Mouse (Mus musculus) C2C12 (cell line): ENCODE results near the gene Surf4. TPM values are rescaled to one million over a fixed set of nuclear protein-coding genes. Genes with fewer than 3 reads are reported as not detected.
A peak's percentile ranks its signal among the peaks of the same experiment; 100 is the strongest.

Experiments
- H3K27me3 ChIP-seq: one replicate; pipeline ENCODE4 v1.6.1; 2011; ENCODE audit not compliant: control insufficient read depth, insufficient read depth, insufficient read length
- H3K36me3 ChIP-seq: one replicate; pipeline ENCODE4 v1.6.1; 2011; ENCODE audit not compliant: control insufficient read depth, insufficient read depth
- H3K4me3 ChIP-seq: one replicate; pipeline ENCODE4 v1.5.1; 2011; ENCODE audit warnings: mild to moderate bottlenecking, control low read depth; ENCODE audit not compliant: poor library complexity, insufficient read depth, severe bottlenecking
- H3K79me2 ChIP-seq: one replicate; pipeline ENCODE4 v1.6.1; 2011; ENCODE audit not compliant: control insufficient read depth, insufficient read depth
- H3K79me3 ChIP-seq: one replicate; pipeline ENCODE4 v1.6.1; 2011; ENCODE audit warnings: low read depth, control low read depth
- H3ac ChIP-seq: one replicate; pipeline ENCODE3; 2011; ENCODE audit warnings: low read depth; ENCODE audit not compliant: control insufficient read depth, insufficient read length
- CEBPB ChIP-seq: IDR thresholded peaks from one replicate; pipeline ENCODE4 v1.6.1; 2011; ENCODE audit warnings: low read depth, mild to moderate bottlenecking, control low read depth, moderate library complexity
- CTCF ChIP-seq: IDR thresholded peaks from one replicate; pipeline ENCODE4 v1.5.1; 2011; ENCODE audit not compliant: control insufficient read depth, insufficient read depth, insufficient read length
- FOSL1 ChIP-seq: IDR thresholded peaks from one replicate; pipeline ENCODE4 v1.8.0; 2011; ENCODE audit warnings: mild to moderate bottlenecking, low read length; ENCODE audit not compliant: poor library complexity, insufficient read depth, severe bottlenecking
- MAX ChIP-seq: IDR thresholded peaks from one replicate; pipeline ENCODE4 v1.6.1; 2011; ENCODE audit warnings: mild to moderate bottlenecking, control low read depth
- MYOD1 ChIP-seq: IDR thresholded peaks from one replicate; pipeline ENCODE4 v1.6.1; 2011; ENCODE audit warnings: low read depth; ENCODE audit not compliant: control insufficient read depth, insufficient read length
- MYOG ChIP-seq: IDR thresholded peaks from one replicate; pipeline ENCODE4 v1.6.1; 2011; ENCODE audit not compliant: control insufficient read depth, insufficient read length; ENCODE audit errors: extremely low read depth
- USF1 ChIP-seq: IDR thresholded peaks from one replicate; pipeline ENCODE4 v1.6.1; 2011; ENCODE audit warnings: low read depth, mild to moderate bottlenecking, control low read depth, moderate library complexity
- polyA plus RNA-seq: library from polyadenylated mRNA; unstranded; fragments of >200 nt; fragmentation: generic; extraction: Trizol; gene quantifications from one replicate; pipeline ENCODE4 v1.2.1, GENCODE M21; 2012; ENCODE audit warnings: missing spikeins

Surf4 gene
- polyA plus RNA-seq, 1 experiment, result 165 TPM

- H3ac ChIP-seq, result no peak overlapping the region
- no peak for TF ChIP-seq USF1
- no peak for TF ChIP-seq CEBPB
- TF ChIP-seq MAX, result no peak
- TF ChIP-seq FOSL1, result no peak
- no peak for TF ChIP-seq MYOG
- no peak for TF ChIP-seq CTCF
- no peak for TF ChIP-seq MYOD1
Measured at GRCm38 (mm10) chr2:26936425-26936824, 2.7 kb upstream of the Surf4 start.

DNA sequence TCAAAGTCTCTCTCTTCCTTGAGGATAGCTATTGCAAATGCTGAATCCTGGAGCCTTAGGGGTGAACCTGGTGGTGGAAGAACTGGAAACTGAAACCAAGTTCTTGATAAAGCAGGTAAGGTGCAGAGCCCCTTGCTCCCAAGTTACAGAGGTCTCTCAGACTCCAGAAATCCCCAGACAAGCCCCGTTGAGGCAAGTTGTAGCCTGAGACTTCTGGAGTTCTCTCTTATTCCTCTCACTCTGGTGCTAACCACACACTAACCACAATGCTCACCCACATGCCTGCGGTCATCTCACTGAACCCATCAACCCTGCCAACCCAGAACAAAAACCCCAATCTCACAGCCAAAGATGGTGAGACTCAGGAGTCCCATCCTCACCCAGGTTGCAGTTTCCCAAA, 1.6 kb upstream of the Surf4 start:
- Histone ChIP-seq H3K27me3 (peaks cover 9% of the 10 kb centered on the region), H3K36me3 (peaks cover 18% of the 10 kb centered on the region), H3K4me3 (no peak overlapping the region), H3K79me3 (peaks cover 25% of the 10 kb centered on the region), H3ac (no peak overlapping the region), H3K79me2 (peaks cover 28% of the 10 kb centered on the region)
- TF ChIP-seq MYOD1 (no peak), MAX (no peak), MYOG (no peak), USF1 (no peak), CTCF (no peak), FOSL1 (no peak), CEBPB (no peak)

More at GRCm38 (mm10) chr2:26936425-26936824, 2.7 kb upstream of the Surf4 start:
- Histone ChIP-seq H3K4me3 (no peak overlapping the region), H3K36me3 (peaks cover 8% of the 10 kb centered on the region), H3K79me3 (peaks cover 13% of the 10 kb centered on the region), H3K27me3 (peaks cover 16% of the 10 kb centered on the region), H3K79me2 (peaks cover 17% of the 10 kb centered on the region)

- Histone ChIP-seq H3ac (peak overlapping the region; percentile 89), H3K4me3 (peak overlapping the region; percentile 92), H3K36me3 (peaks cover 42% of the 10 kb centered on the region), H3K27me3 (no peaks in the 10 kb centered on the region), H3K79me2 (peaks cover 54% of the 10 kb centered on the region), H3K79me3 (peaks cover 51% of the 10 kb centered on the region)
- TF ChIP-seq CTCF, result no peak
- TF ChIP-seq MYOD1, result no peak
- TF ChIP-seq MAX, result no peak
- no peak for TF ChIP-seq USF1
- no peak for TF ChIP-seq MYOG
- no peak for TF ChIP-seq CEBPB
- TF ChIP-seq FOSL1, result no peak
Measured at GRCm38 (mm10) chr2:26932473-26933303, 1.0 kb downstream of the Surf4 start.

DNA sequence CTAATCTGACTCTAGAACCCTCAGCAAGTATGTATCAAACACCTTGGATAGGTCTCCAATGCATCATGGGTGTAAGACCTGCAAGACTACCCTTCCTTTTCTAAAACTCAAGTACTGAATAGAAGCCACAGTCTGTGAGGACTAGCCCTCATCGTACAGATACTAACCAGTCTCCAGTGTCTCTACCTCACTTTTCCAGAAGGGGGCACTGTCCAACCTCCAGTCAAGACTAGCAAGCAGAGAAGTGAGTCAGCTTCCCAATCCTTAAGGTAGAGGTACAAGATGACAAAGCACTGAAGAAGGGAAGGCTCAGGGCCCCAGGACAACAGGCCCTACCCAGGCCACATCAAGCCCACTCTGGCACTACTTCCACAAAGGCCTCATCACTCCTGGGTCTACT, 3.3 kb downstream of the Surf4 start:
- no peak for TF ChIP-seq USF1
- no peak for TF ChIP-seq MYOG
- peak; percentile 34 for TF ChIP-seq CTCF
- H3K27me3 ChIP-seq, result no peaks in the 10 kb centered on the region
- peaks cover 60% of the 10 kb centered on the region for H3K79me3 ChIP-seq
- peaks cover 65% of the 10 kb centered on the region for H3K36me3 ChIP-seq
- H3K79me2 ChIP-seq, result peaks cover 74% of the 10 kb centered on the region
- H3K4me3 ChIP-seq, result no peak overlapping the region
- H3ac ChIP-seq, result no peak overlapping the region

- H3ac ChIP-seq, result no peak overlapping the region
- TF ChIP-seq MAX, result no peak
- no peak for TF ChIP-seq MYOD1
- TF ChIP-seq USF1, result no peak
- TF ChIP-seq CTCF, result no peak
- TF ChIP-seq CEBPB, result no peak
- no peak for TF ChIP-seq MYOG
- TF ChIP-seq FOSL1, result no peak
- no peaks in the 10 kb centered on the region for H3K27me3 ChIP-seq
- no peak overlapping the region for H3K4me3 ChIP-seq
- peaks cover 90% of the 10 kb centered on the region for H3K36me3 ChIP-seq
- peaks cover 62% of the 10 kb centered on the region for H3K79me3 ChIP-seq
- H3K79me2 ChIP-seq, result peaks cover 75% of the 10 kb centered on the region
Measured at GRCm38 (mm10) chr2:26927745-26928476, 5.8 kb downstream of the Surf4 start.
